Comparison of ENCODE assay signal across 13 mouse cellular contexts in the genomic region with DNA sequence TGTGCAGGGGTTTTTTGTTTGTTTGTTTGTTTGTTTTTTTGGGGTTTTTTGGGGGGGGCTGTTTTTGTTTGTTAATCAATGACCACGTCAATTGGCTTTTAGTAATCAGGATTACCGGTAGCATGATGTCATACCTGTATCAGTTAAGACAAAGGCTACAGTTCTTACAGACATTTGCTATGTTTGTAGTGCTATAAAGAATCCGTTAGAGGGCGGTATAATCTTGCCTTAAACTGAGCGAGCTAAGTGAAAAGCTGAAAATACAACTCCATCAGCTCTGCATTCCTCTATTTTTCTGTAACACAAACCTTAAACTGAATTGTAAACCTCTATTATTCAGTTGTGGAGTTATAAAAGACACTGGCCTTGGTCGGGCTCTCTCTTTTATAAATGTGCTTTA. TPM values are rescaled to one million over a fixed set of nuclear protein-coding genes. Genes with fewer than 3 reads are reported as not detected.
DNase-seq lines count a peak whose midpoint lies in the region; ATAC-seq and TF ChIP-seq lines count a peak whose summit lies in the region.
"Had no signal": no experiment of that assay in that cellular context is flagged by ENCODE, and none has a peak within 500 bp of the region (broad histone marks: within the 10 kb centered on the region; RNA-seq: fewer than 3 reads in every experiment).

No protein-coding gene starts in this region.

- TF ChIP-seq POLR2A in limb, embryonic 14.5 days (IDR thresholded peaks at IDR 0.05; ENCODE audit: borderline replicate concordance, extremely low read depth, insufficient read depth, insufficient read length), result no peak

- no peaks in the 10 kb centered on the region for H3K27me3 ChIP-seq in forebrain, embryonic 13.5 days
- no peaks in the 10 kb centered on the region for H3K27me3 ChIP-seq in forebrain, embryonic 16.5 days (replicated peaks; ENCODE audit: control insufficient read depth, insufficient read depth, low read length)
- no peaks in the 10 kb centered on the region for H3K27me3 ChIP-seq in limb, embryonic 14.5 days (ENCODE audit: control insufficient read depth, insufficient read depth, low read length)
- H3K27me3 ChIP-seq in limb, embryonic 10.5 days (ENCODE audit: low read depth, poor library complexity, severe bottlenecking), result no peaks in the 10 kb centered on the region
- H3K27me3 ChIP-seq: embryonic facial prominence, embryonic 13.5 days; limb, embryonic 12.5 days had no signal

- H3K9me3 ChIP-seq in forebrain, embryonic 13.5 days (replicated peaks), result no peaks in the 10 kb centered on the region
- no peaks in the 10 kb centered on the region for H3K9me3 ChIP-seq in forebrain, embryonic 16.5 days (ENCODE audit: control insufficient read depth, low read length)
- no peaks in the 10 kb centered on the region for H3K9me3 ChIP-seq in limb, embryonic 14.5 days (ENCODE audit: control insufficient read depth, low read length)
- no peaks in the 10 kb centered on the region for H3K9me3 ChIP-seq in limb, embryonic 10.5 days (replicated peaks)
- H3K9me3 ChIP-seq: embryonic facial prominence, embryonic 13.5 days; limb, embryonic 12.5 days had no signal

- WGBS in forebrain, embryonic 13.5 days, result 6% methylated on average over 6 of the region's 6 CpGs
- WGBS in forebrain, embryonic 16.5 days, result 5% methylated on average over 6 of the region's 6 CpGs
- 3% methylated on average over 6 of the region's 6 CpGs for WGBS in limb, embryonic 14.5 days
- WGBS in limb, embryonic 10.5 days, result 12% methylated on average over 6 of the region's 6 CpGs

- peak; percentile 78 for DNase-seq in limb, embryonic 14.5 days (ENCODE audit: low spot score)
- no peak for DNase-seq in limb, embryonic 10.5 days (ENCODE audit: low spot score)
- peak; percentile 16 for DNase-seq in adipocyte (ENCODE audit: low spot score)
- no peak for DNase-seq in cerebellum, adult 9-11 months
- DNase-seq: adrenal gland, postnatal 25 days; heart, adult 11 months had no signal

- peak; percentile 58; the same call in 1 of the 2 replicates for ATAC-seq in forebrain, embryonic 13.5 days
- ATAC-seq in forebrain, embryonic 16.5 days, result no peak
- ATAC-seq in limb, embryonic 14.5 days (ENCODE audit: low FRiP score, low read depth), result no peak
- peak; percentile 59; the same call in 1 of the 2 replicates for ATAC-seq in megakaryocyte-erythroid progenitor cell, adult 5-6 weeks (replicated peaks; ENCODE audit: low FRiP score, low TSS enrichment, poor library complexity, severe bottlenecking)
- ATAC-seq in megakaryocyte, adult 5-6 weeks (ENCODE audit: poor library complexity, severe bottlenecking), result no peak
- ATAC-seq: intestine, embryonic 16.5 days had no signal

- H3K4me2 ChIP-seq in forebrain, embryonic 13.5 days, result no peak overlapping the region
- no peak overlapping the region for H3K4me2 ChIP-seq in forebrain, embryonic 16.5 days (ENCODE audit: low read length)
- H3K4me2 ChIP-seq in limb, embryonic 14.5 days (replicated peaks; ENCODE audit: low read depth, low read length, severe bottlenecking), result no peak overlapping the region
- H3K4me2 ChIP-seq: embryonic facial prominence, embryonic 13.5 days; limb, embryonic 12.5 days had no signal

- no peaks in the 10 kb centered on the region for H3K4me1 ChIP-seq in forebrain, embryonic 13.5 days
- no peaks in the 10 kb centered on the region for H3K4me1 ChIP-seq in forebrain, embryonic 16.5 days (replicated peaks; ENCODE audit: control insufficient read depth, insufficient read depth, low read length)
- no peaks in the 10 kb centered on the region for H3K4me1 ChIP-seq in limb, embryonic 14.5 days (ENCODE audit: control insufficient read depth, insufficient read depth, low read length)
- peaks cover 5% of the 10 kb centered on the region; the same call in 1 of the 2 replicates for H3K4me1 ChIP-seq in limb, embryonic 10.5 days
- H3K4me1 ChIP-seq: embryonic facial prominence, embryonic 13.5 days; limb, embryonic 12.5 days had no signal

- H3K9ac ChIP-seq in forebrain, embryonic 13.5 days, result no peak overlapping the region
- no peak overlapping the region for H3K9ac ChIP-seq in forebrain, embryonic 16.5 days (replicated peaks; ENCODE audit: low read depth, low read length)
- H3K9ac ChIP-seq in limb, embryonic 14.5 days (ENCODE audit: low read depth, low read length, severe bottlenecking), result no peak overlapping the region
- H3K9ac ChIP-seq: embryonic facial prominence, embryonic 13.5 days; limb, embryonic 12.5 days had no signal

- H3K27ac ChIP-seq in forebrain, embryonic 13.5 days, result no peak overlapping the region
- H3K27ac ChIP-seq in forebrain, embryonic 16.5 days (ENCODE audit: low read length), result no peak overlapping the region
- H3K27ac ChIP-seq in limb, embryonic 14.5 days (replicated peaks; ENCODE audit: low read depth, low read length), result no peak overlapping the region
- H3K27ac ChIP-seq in limb, embryonic 10.5 days, result no peak overlapping the region
- H3K27ac ChIP-seq: embryonic facial prominence, embryonic 13.5 days; limb, embryonic 12.5 days had no signal

- no peak overlapping the region for H3K4me3 ChIP-seq in forebrain, embryonic 13.5 days
- H3K4me3 ChIP-seq in forebrain, embryonic 16.5 days (replicated peaks; ENCODE audit: low read length), result no peak overlapping the region
- H3K4me3 ChIP-seq in limb, embryonic 14.5 days (replicated peaks; ENCODE audit: low read length), result no peak overlapping the region
- H3K4me3 ChIP-seq in limb, embryonic 10.5 days, result no peak overlapping the region
- H3K4me3 ChIP-seq: embryonic facial prominence, embryonic 13.5 days; limb, embryonic 12.5 days had no signal

- H3K36me3 ChIP-seq in forebrain, embryonic 13.5 days (ENCODE audit: poor library complexity, severe bottlenecking), result no peaks in the 10 kb centered on the region
- H3K36me3 ChIP-seq in forebrain, embryonic 16.5 days (ENCODE audit: control insufficient read depth, insufficient read depth), result no peaks in the 10 kb centered on the region
- no peaks in the 10 kb centered on the region for H3K36me3 ChIP-seq in limb, embryonic 14.5 days (ENCODE audit: control insufficient read depth, insufficient read depth, low read length)
- no peaks in the 10 kb centered on the region for H3K36me3 ChIP-seq in limb, embryonic 10.5 days
- H3K36me3 ChIP-seq: embryonic facial prominence, embryonic 13.5 days; limb, embryonic 12.5 days had no signal

RNA-seq across cellular contexts. Expression of gene Pdzrn4, which starts 37.9 kb away (rescaled TPM):
- polyA plus RNA-seq in forebrain, embryonic 13.5 days (2015; fragmentation: Nextera tagmentation; extraction: Ambion mirVana), result 10.3 and 10.5 TPM in 2 replicates
- 15.1 and 16.9 TPM in 2 replicates for polyA plus RNA-seq in forebrain, embryonic 16.5 days (2015; fragmentation: Nextera tagmentation; extraction: Ambion mirVana)
- polyA plus RNA-seq in limb, embryonic 14.5 days (2012; rRNA removed), result 1.4 and 1.8 TPM in 2 replicates
- 1.9 and 3.1 TPM in 2 replicates for polyA plus RNA-seq in limb, embryonic 14.5 days (2014; fragmentation: Nextera tagmentation; extraction: Ambion mirVana)
- 0.40 and 1.2 TPM in 2 replicates for polyA plus RNA-seq in limb, embryonic 10.5 days (2016; fragmentation: Nextera tagmentation; extraction: Ambion mirVana)
- total RNA-seq in megakaryocyte-erythroid progenitor cell, adult 5-6 weeks (2014; fragmentation: Nextera tagmentation), result not detected in 2 replicates
- not detected in 2 replicates for total RNA-seq in megakaryocyte-erythroid progenitor cell, adult 5-6 weeks (2017)
- total RNA-seq in megakaryocyte, adult 5-6 weeks (2015), result 0.07 TPM in 1 of 2 replicates, not detected in the other
- total RNA-seq in megakaryocyte, adult 5-6 weeks (2017), result not detected in 2 replicates

Comparison
In these comparisons a context has a peak if more than half of its experiments do, and no peak if none do; other contexts are left out.
1. ATAC-seq: peak in forebrain, embryonic 13.5 days (single experiment) and megakaryocyte-erythroid progenitor cell, adult 5-6 weeks (single experiment); none in forebrain, embryonic 16.5 days (single experiment), limb, embryonic 14.5 days (single experiment) and megakaryocyte, adult 5-6 weeks (single experiment).
2. DNase-seq: peak in limb, embryonic 14.5 days (single experiment) and adipocyte (single experiment); none in limb, embryonic 10.5 days (single experiment) and cerebellum, adult 9-11 months (single experiment).